Mouse (Mus musculus): ENCODE measurements at regions not wholly inside any gene's neighbourhood (a gene's known extent, or its start where the extent isn't known, plus 50 kb on each side); places are given as distances from the start of the nearest gene placed in this dataset.

GRCm38 (mm10) chr10:45957686-45958085 lies 380.1 kb downstream of the Hace1 start:
- Histone ChIP-seq H3K4me2 (no peak overlapping the region), H3K36me3 (ENCODE audit: control insufficient read depth, insufficient read depth, low read length) (no peaks in the 10 kb centered on the region), H3K4me3 (ENCODE audit: low read depth, low read length) (no peak overlapping the region), H3K27ac (ENCODE audit: low read depth, low read length) (no peak overlapping the region), H3K27me3 (ENCODE audit: control insufficient read depth, insufficient read depth, low read length) (no peaks in the 10 kb centered on the region), H3K9ac (ENCODE audit: low read depth, low read length) (no peak overlapping the region), H3K9me3 (replicated peaks; ENCODE audit: control insufficient read depth, low read length) (no peaks in the 10 kb centered on the region), H3K4me1 (ENCODE audit: control insufficient read depth, insufficient read depth, low read length) (no peaks in the 10 kb centered on the region)
- ATAC-seq (replicated peaks; ENCODE audit: insufficient number of reproducible peaks, low FRiP score, low TSS enrichment) = no peak

- Histone ChIP-seq H3K9ac (ENCODE audit: low read depth, low read length) (no peak overlapping the region), H3K4me1 (ENCODE audit: control insufficient read depth, insufficient read depth, low read length) (no peaks in the 10 kb centered on the region), H3K27ac (ENCODE audit: low read depth, low read length) (no peak overlapping the region), H3K36me3 (ENCODE audit: control insufficient read depth, insufficient read depth, low read length) (no peaks in the 10 kb centered on the region), H3K9me3 (replicated peaks; ENCODE audit: control insufficient read depth, low read length) (no peaks in the 10 kb centered on the region), H3K4me2 (no peak overlapping the region), H3K4me3 (ENCODE audit: low read depth, low read length) (no peak overlapping the region), H3K27me3 (ENCODE audit: control insufficient read depth, insufficient read depth, low read length) (no peaks in the 10 kb centered on the region)
- ATAC-seq (replicated peaks; ENCODE audit: insufficient number of reproducible peaks, low FRiP score, low TSS enrichment) = no peak
- 50% methylated on average over 1 of the region's 1 CpGs for WGBS (ENCODE audit: insufficient replicate concordance)
These were observed 394.6 kb downstream of the Hace1 start for GRCm38 (mm10) chr10:45972240-45972639.

GRCm38 (mm10) chr10:45982731-45983274 lies 405.2 kb downstream of the Hace1 start:
- no peaks in the 10 kb centered on the region for H3K9me3 ChIP-seq (replicated peaks; ENCODE audit: control insufficient read depth, low read length)
- H3K4me2 ChIP-seq = no peak overlapping the region
- H3K4me1 ChIP-seq (ENCODE audit: control insufficient read depth, insufficient read depth, low read length) = no peaks in the 10 kb centered on the region
- H3K27ac ChIP-seq (ENCODE audit: low read depth, low read length) = no peak overlapping the region
- no peak for ATAC-seq (replicated peaks; ENCODE audit: insufficient number of reproducible peaks, low FRiP score, low TSS enrichment)
- H3K27me3 ChIP-seq (ENCODE audit: control insufficient read depth, insufficient read depth, low read length) = no peaks in the 10 kb centered on the region
- H3K4me3 ChIP-seq (ENCODE audit: low read depth, low read length) = no peak overlapping the region
- H3K9ac ChIP-seq (ENCODE audit: low read depth, low read length) = no peak overlapping the region
- 67% methylated on average over 4 of the region's 4 CpGs for WGBS (ENCODE audit: insufficient replicate concordance)
- no peaks in the 10 kb centered on the region for H3K36me3 ChIP-seq (ENCODE audit: control insufficient read depth, insufficient read depth, low read length)

- Histone ChIP-seq H3K4me2 (no peak overlapping the region), H3K27me3 (ENCODE audit: control insufficient read depth, insufficient read depth, low read length) (no peaks in the 10 kb centered on the region), H3K4me3 (ENCODE audit: low read depth, low read length) (no peak overlapping the region), H3K27ac (ENCODE audit: low read depth, low read length) (no peak overlapping the region), H3K4me1 (ENCODE audit: control insufficient read depth, insufficient read depth, low read length) (no peaks in the 10 kb centered on the region), H3K9me3 (replicated peaks; ENCODE audit: control insufficient read depth, low read length) (no peaks in the 10 kb centered on the region), H3K36me3 (ENCODE audit: control insufficient read depth, insufficient read depth, low read length) (no peaks in the 10 kb centered on the region), H3K9ac (ENCODE audit: low read depth, low read length) (no peak overlapping the region)
- 78% methylated on average over 6 of the region's 6 CpGs for WGBS (ENCODE audit: insufficient replicate concordance)
- no peak for ATAC-seq (replicated peaks; ENCODE audit: insufficient number of reproducible peaks, low FRiP score, low TSS enrichment)
These were observed 406.2 kb downstream of the Hace1 start for GRCm38 (mm10) chr10:45983671-45984335.

- Histone ChIP-seq H3K27ac (ENCODE audit: low read depth, low read length) (no peak overlapping the region), H3K4me3 (ENCODE audit: low read depth, low read length) (no peak overlapping the region), H3K9me3 (replicated peaks; ENCODE audit: control insufficient read depth, low read length) (no peaks in the 10 kb centered on the region), H3K9ac (ENCODE audit: low read depth, low read length) (no peak overlapping the region), H3K36me3 (ENCODE audit: control insufficient read depth, insufficient read depth, low read length) (no peaks in the 10 kb centered on the region), H3K27me3 (ENCODE audit: control insufficient read depth, insufficient read depth, low read length) (no peaks in the 10 kb centered on the region), H3K4me2 (no peak overlapping the region), H3K4me1 (ENCODE audit: control insufficient read depth, insufficient read depth, low read length) (no peaks in the 10 kb centered on the region)
- no peak for ATAC-seq (replicated peaks; ENCODE audit: insufficient number of reproducible peaks, low FRiP score, low TSS enrichment)
- WGBS (ENCODE audit: insufficient replicate concordance) = 87% methylated on average over 2 of the region's 2 CpGs
These were observed 408.7 kb downstream of the Hace1 start for GRCm38 (mm10) chr10:45986341-45986740.

- no peaks in the 10 kb centered on the region for H3K36me3 ChIP-seq (ENCODE audit: control insufficient read depth, insufficient read depth, low read length)
- H3K9me3 ChIP-seq (replicated peaks; ENCODE audit: control insufficient read depth, low read length) = no peaks in the 10 kb centered on the region
- H3K27me3 ChIP-seq (ENCODE audit: control insufficient read depth, insufficient read depth, low read length) = no peaks in the 10 kb centered on the region
- no peak overlapping the region for H3K4me2 ChIP-seq
- WGBS (ENCODE audit: insufficient replicate concordance) = 50% methylated on average over 2 of the region's 2 CpGs
- no peak for ATAC-seq (replicated peaks; ENCODE audit: insufficient number of reproducible peaks, low FRiP score, low TSS enrichment)
- no peak overlapping the region for H3K9ac ChIP-seq (ENCODE audit: low read depth, low read length)
- no peak overlapping the region for H3K4me3 ChIP-seq (ENCODE audit: low read depth, low read length)
- no peak overlapping the region for H3K27ac ChIP-seq (ENCODE audit: low read depth, low read length)
- no peaks in the 10 kb centered on the region for H3K4me1 ChIP-seq (ENCODE audit: control insufficient read depth, insufficient read depth, low read length)
These were observed 428.7 kb downstream of the Hace1 start for GRCm38 (mm10) chr10:46006319-46006718.

GRCm38 (mm10) chr10:46011916-46012596 lies 434.4 kb downstream of the Hace1 start:
- no peaks in the 10 kb centered on the region for H3K9me3 ChIP-seq (replicated peaks; ENCODE audit: control insufficient read depth, low read length)
- H3K4me1 ChIP-seq (ENCODE audit: control insufficient read depth, insufficient read depth, low read length) = no peaks in the 10 kb centered on the region
- H3K27me3 ChIP-seq (ENCODE audit: control insufficient read depth, insufficient read depth, low read length) = no peaks in the 10 kb centered on the region
- WGBS (ENCODE audit: insufficient replicate concordance) = 30% methylated on average over 12 of the region's 12 CpGs
- H3K9ac ChIP-seq (ENCODE audit: low read depth, low read length) = no peak overlapping the region
- H3K27ac ChIP-seq (ENCODE audit: low read depth, low read length) = no peak overlapping the region
- H3K4me3 ChIP-seq (ENCODE audit: low read depth, low read length) = no peak overlapping the region
- H3K36me3 ChIP-seq (ENCODE audit: control insufficient read depth, insufficient read depth, low read length) = no peaks in the 10 kb centered on the region
- H3K4me2 ChIP-seq = no peak overlapping the region
- ATAC-seq (replicated peaks; ENCODE audit: insufficient number of reproducible peaks, low FRiP score, low TSS enrichment) = 0 out of 2 replicates have a peak, but pooled peaks have one; percentile 52

GRCm38 (mm10) chr10:46012599-46012998 lies 435.0 kb downstream of the Hace1 start:
- Histone ChIP-seq H3K9me3 (replicated peaks; ENCODE audit: control insufficient read depth, low read length) (no peaks in the 10 kb centered on the region), H3K4me3 (ENCODE audit: low read depth, low read length) (no peak overlapping the region), H3K27ac (ENCODE audit: low read depth, low read length) (no peak overlapping the region), H3K27me3 (ENCODE audit: control insufficient read depth, insufficient read depth, low read length) (no peaks in the 10 kb centered on the region), H3K36me3 (ENCODE audit: control insufficient read depth, insufficient read depth, low read length) (no peaks in the 10 kb centered on the region), H3K4me1 (ENCODE audit: control insufficient read depth, insufficient read depth, low read length) (no peaks in the 10 kb centered on the region), H3K9ac (ENCODE audit: low read depth, low read length) (no peak overlapping the region), H3K4me2 (no peak overlapping the region)
- ATAC-seq (replicated peaks; ENCODE audit: insufficient number of reproducible peaks, low FRiP score, low TSS enrichment) = no peak
- 64% methylated on average over 6 of the region's 6 CpGs for WGBS (ENCODE audit: insufficient replicate concordance)

GRCm38 (mm10) chr10:46016295-46016694 lies 438.7 kb downstream of the Hace1 start:
- no peak overlapping the region for H3K27ac ChIP-seq (ENCODE audit: low read depth, low read length)
- WGBS (ENCODE audit: insufficient replicate concordance) = 71% methylated on average over 5 of the region's 5 CpGs
- H3K4me3 ChIP-seq (ENCODE audit: low read depth, low read length) = no peak overlapping the region
- H3K4me1 ChIP-seq (ENCODE audit: control insufficient read depth, insufficient read depth, low read length) = no peaks in the 10 kb centered on the region
- no peaks in the 10 kb centered on the region for H3K9me3 ChIP-seq (replicated peaks; ENCODE audit: control insufficient read depth, low read length)
- H3K9ac ChIP-seq (ENCODE audit: low read depth, low read length) = no peak overlapping the region
- no peak for ATAC-seq (replicated peaks; ENCODE audit: insufficient number of reproducible peaks, low FRiP score, low TSS enrichment)
- no peak overlapping the region for H3K4me2 ChIP-seq
- H3K27me3 ChIP-seq (ENCODE audit: control insufficient read depth, insufficient read depth, low read length) = no peaks in the 10 kb centered on the region
- no peaks in the 10 kb centered on the region for H3K36me3 ChIP-seq (ENCODE audit: control insufficient read depth, insufficient read depth, low read length)
